Mouse (Mus musculus) adrenal gland, adult 18-20 months (tissue): ENCODE data around the gene Pxmp4. TPM values are rescaled to one million over a fixed set of nuclear protein-coding genes. Genes with fewer than 3 reads are reported as not detected.

Experiments
- DNase-seq, 2 experiments: peaks; one replicate each; pipeline ENCODE4 v3.0.0; 2021 to 2022; ENCODE audit warnings: low spot score in 2 of 2
- total RNA-seq, 2 experiments: library from RNA; stranded (reverse); gene quantifications; 1 replicate in 1 of 2; 2 replicates in 1 of 2; pipeline ENCODE4 v1.2.3; 2021

Gene Pxmp4
- total RNA-seq, 2 experiments from 2014 or later: 30.1 to 33.9 TPM

- DNase-seq: peak; percentile 48 to 60
These were observed 54.2 kb downstream of the Pxmp4 start for GRCm38 (mm10) chr2:154549127-154549885.

- no peak for DNase-seq
These were observed 54.8 kb downstream of the Pxmp4 start for GRCm38 (mm10) chr2:154548688-154549087.

GRCm38 (mm10) chr2:154546711-154547110 lies 56.8 kb downstream of the Pxmp4 start, which contains the start of gene 1700003F12Rik:
TSS of gene 1700003F12Rik (plus strand) at chr2:154547085.
- DNase-seq: no peak

GRCm38 (mm10) chr2:154543567-154544347 lies 59.8 kb downstream of the Pxmp4 start:
- no peak for DNase-seq

GRCm38 (mm10) chr2:154541630-154542029 lies 61.9 kb downstream of the Pxmp4 start:
- DNase-seq: no peak

- DNase-seq: no peak
These were observed 63.8 kb downstream of the Pxmp4 start for GRCm38 (mm10) chr2:154539720-154540119.

- DNase-seq: no peak
These were observed 64.8 kb downstream of the Pxmp4 start for GRCm38 (mm10) chr2:154538710-154539109.

- DNase-seq: no peak
These were observed 65.2 kb downstream of the Pxmp4 start for GRCm38 (mm10) chr2:154538310-154538709.

Other genes starting within 250 kb of the Pxmp4 start
- gene Cdk5rap1, start 230.7 kb downstream of the Pxmp4 start, total RNA-seq: 10 to 100 TPM in 1 of 2 experiments, 1 to 10 TPM in 1; 9.3 to 13.6 TPM
- 10 to 100 TPM; 23.8 to 29.3 TPM for gene Snta1, start 195.6 kb downstream of the Pxmp4 start, total RNA-seq
- 10 to 100 TPM; 28.7 to 36.9 TPM for gene Cbfa2t2, start 167.2 kb downstream of the Pxmp4 start, total RNA-seq
- gene 1700003F12Rik, start 56.6 kb downstream of the Pxmp4 start, total RNA-seq: under 1 TPM in 1 of 2 experiments, not detected in 1; 0.46 TPM
- gene Actl10, start 51.9 kb downstream of the Pxmp4 start, total RNA-seq: under 1 TPM in 1 of 2 experiments, not detected in 1; 0.19 TPM
- 1 to 10 TPM in 1 of 2 experiments, under 1 TPM in 1; 0.86 to 1.6 TPM for gene Necab3, start 44.8 kb downstream of the Pxmp4 start, total RNA-seq
- 1 to 10 TPM; 7.5 to 8.9 TPM for gene E2f1, start 33.8 kb downstream of the Pxmp4 start, total RNA-seq
- 1 to 10 TPM; 3.8 TPM for gene Zfp341, start 9.6 kb upstream of the Pxmp4 start, total RNA-seq
- not detected for gene 4930519P11Rik, start 9.7 kb upstream of the Pxmp4 start, total RNA-seq
- gene Chmp4b, start 48.0 kb upstream of the Pxmp4 start, total RNA-seq: 100 to 1,000 TPM; 206 to 285 TPM
- not detected for gene Gm14214, start 166.3 kb upstream of the Pxmp4 start, total RNA-seq
- 100 to 1,000 TPM; 190 to 194 TPM for gene Raly, start 187.4 kb upstream of the Pxmp4 start, total RNA-seq
- gene a, start 187.7 kb upstream of the Pxmp4 start, total RNA-seq: not detected